Mouse (Mus musculus) lung, postnatal 0 days (tissue): ENCODE data around the gene Zfp672. TPM values are rescaled to one million over a fixed set of nuclear protein-coding genes. Genes with fewer than 3 reads are reported as not detected.
"Not testable (repeated sequence)": the region's sequence is repeated elsewhere in the genome, so short reads cannot be mapped to it uniquely, and the experiment has no call there.

Experiments
- ATAC-seq: fragments of 200-750 bp; cut with Nextera tagmentation; 2 replicates; pipeline ENCODE4 v1.8.0; 2017; ENCODE audit warnings: moderate library complexity
- DNase-seq: peaks from one replicate; pipeline ENCODE4 v3.0.0-alpha.2; 2016; ENCODE audit warnings: low spot score
- H3K27ac ChIP-seq: fragments of 300-500 bp; sonication (generic); 2 replicates; pipeline ENCODE4 v1.5.1; 2014; ENCODE audit warnings: antibody characterized with exemption, mild to moderate bottlenecking, low read length, mixed read lengths
- H3K27me3 ChIP-seq: fragments of 300-500 bp; sonication (generic); replicated peaks from 2 replicates; pipeline ENCODE4 v1.6.1; 2014; ENCODE audit warnings: low read length, mixed read lengths; ENCODE audit not compliant: insufficient read depth
- H3K36me3 ChIP-seq: fragments of 300-500 bp; sonication (generic); 2 replicates; pipeline ENCODE4 v1.6.1; 2014; ENCODE audit warnings: low read length, mixed read lengths; ENCODE audit not compliant: insufficient read depth
- H3K4me1 ChIP-seq: fragments of 300-500 bp; sonication (generic); 2 replicates; pipeline ENCODE4 v1.6.1; 2014; ENCODE audit warnings: antibody characterized with exemption, low read depth, low read length, mixed read lengths; ENCODE audit not compliant: insufficient read depth
- H3K4me2 ChIP-seq: fragments of 300-500 bp; sonication (generic); replicated peaks from 2 replicates; pipeline ENCODE4 v1.6.1; 2014; ENCODE audit warnings: low read depth, mild to moderate bottlenecking, low read length, moderate library complexity, mixed read lengths
- H3K4me3 ChIP-seq: fragments of 300-500 bp; sonication (generic); 2 replicates; pipeline ENCODE4 v1.5.1; 2014; ENCODE audit warnings: low read depth, low read length
- H3K9ac ChIP-seq: fragments of 300-500 bp; sonication (generic); replicated peaks from 2 replicates; pipeline ENCODE4 v1.6.1; 2014; ENCODE audit warnings: low read depth, mild to moderate bottlenecking
- H3K9me3 ChIP-seq: fragments of 300-500 bp; sonication (generic); 2 replicates; pipeline ENCODE4 v1.6.1; 2016; ENCODE audit warnings: low read length, mixed read lengths
- CTCF ChIP-seq: IDR thresholded peaks from 2 replicates; pipeline ENCODE4 v1.5.1; 2016; ENCODE audit warnings: antibody characterized with exemption, mild to moderate bottlenecking
- EP300 ChIP-seq: IDR thresholded peaks from 2 replicates; pipeline ENCODE4 v1.6.1; 2016; ENCODE audit warnings: antibody characterized with exemption, mild to moderate bottlenecking, control low read depth
- WGBS: fragments of 180-500 bp; shearing (Covaris S2); extraction: QIAGEN DNeasy Blood & Tissue Kit; methylation state at CpG from one replicate; pipeline ENCODE4 v1.1.7; 2014; 5-methylcytosine and 5-hydroxymethylcytosine counted together
- polyA plus RNA-seq: library from polyadenylated mRNA; unstranded; fragments of >200 nt; fragmentation: Nextera tagmentation; extraction: Ambion mirVana; gene quantifications from 2 replicates; pipeline ENCODE4 v1.2.1, GENCODE M21; 2015

The Zfp672 gene
- polyA plus RNA-seq, 1 experiment from 2014 or later = 34.7 TPM

DNA sequence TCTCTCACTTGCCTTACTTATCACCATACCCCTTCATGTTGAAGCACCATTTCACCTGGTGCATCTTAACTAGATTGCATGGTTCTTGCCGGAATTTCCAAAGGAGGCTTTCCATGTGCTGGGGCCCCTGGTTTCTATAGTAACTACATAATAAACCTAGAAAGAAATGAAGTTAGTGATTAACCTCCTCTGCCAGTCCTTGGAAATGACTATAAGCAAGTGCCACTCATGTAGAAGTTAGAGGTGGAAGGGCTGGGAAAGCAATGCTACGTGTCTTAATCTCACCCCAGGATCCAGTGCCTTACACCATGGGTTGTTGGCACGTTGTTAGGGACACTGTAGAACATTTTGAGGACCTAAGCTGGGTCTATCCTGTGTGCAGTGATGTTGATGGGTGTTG is 34.3 kb upstream of the Zfp672 start:
- WGBS = 48% methylated on average over 3 of the region's 3 CpGs
- no peak for DNase-seq
- TF ChIP-seq CTCF (no peak), EP300 (no peak)
- ATAC-seq = no peak
- Histone ChIP-seq H3K4me1 (no peaks in the 10 kb centered on the region), H3K27ac (no peak overlapping the region), H3K27me3 (no peaks in the 10 kb centered on the region), H3K9ac (no peak overlapping the region), H3K4me2 (no peak overlapping the region), H3K4me3 (no peak overlapping the region), H3K9me3 (no peaks in the 10 kb centered on the region), H3K36me3 (no peaks in the 10 kb centered on the region)

DNA sequence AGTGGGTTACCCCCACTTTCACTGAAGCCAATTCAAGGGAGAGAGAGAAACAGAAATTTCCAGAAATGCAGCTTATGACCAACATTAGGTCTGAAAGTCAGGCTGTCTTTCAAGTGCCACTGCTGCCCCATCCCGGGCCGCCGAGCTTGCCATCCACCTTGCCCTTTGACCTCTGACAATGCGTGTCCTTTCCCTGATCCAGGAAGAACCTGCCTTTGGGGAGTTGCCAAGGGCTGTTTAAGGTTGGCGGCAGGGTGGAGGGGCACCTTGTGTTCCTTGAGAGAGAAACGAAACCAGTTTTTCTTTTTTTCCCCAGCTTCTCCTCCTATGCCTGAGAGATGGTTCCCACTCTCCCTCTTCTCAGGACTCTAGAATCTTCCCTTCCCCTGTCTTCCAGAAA is 32.4 kb upstream of the Zfp672 start:
- not testable (repeated sequence) for H3K4me2 ChIP-seq, H3K9me3 ChIP-seq, DNase-seq, H3K4me3 ChIP-seq, H3K4me1 ChIP-seq, H3K9ac ChIP-seq, H3K27ac ChIP-seq, H3K36me3 ChIP-seq, ATAC-seq, H3K27me3 ChIP-seq
- WGBS = no CpG with 5 or more reads among the region's 6 CpGs

DNA sequence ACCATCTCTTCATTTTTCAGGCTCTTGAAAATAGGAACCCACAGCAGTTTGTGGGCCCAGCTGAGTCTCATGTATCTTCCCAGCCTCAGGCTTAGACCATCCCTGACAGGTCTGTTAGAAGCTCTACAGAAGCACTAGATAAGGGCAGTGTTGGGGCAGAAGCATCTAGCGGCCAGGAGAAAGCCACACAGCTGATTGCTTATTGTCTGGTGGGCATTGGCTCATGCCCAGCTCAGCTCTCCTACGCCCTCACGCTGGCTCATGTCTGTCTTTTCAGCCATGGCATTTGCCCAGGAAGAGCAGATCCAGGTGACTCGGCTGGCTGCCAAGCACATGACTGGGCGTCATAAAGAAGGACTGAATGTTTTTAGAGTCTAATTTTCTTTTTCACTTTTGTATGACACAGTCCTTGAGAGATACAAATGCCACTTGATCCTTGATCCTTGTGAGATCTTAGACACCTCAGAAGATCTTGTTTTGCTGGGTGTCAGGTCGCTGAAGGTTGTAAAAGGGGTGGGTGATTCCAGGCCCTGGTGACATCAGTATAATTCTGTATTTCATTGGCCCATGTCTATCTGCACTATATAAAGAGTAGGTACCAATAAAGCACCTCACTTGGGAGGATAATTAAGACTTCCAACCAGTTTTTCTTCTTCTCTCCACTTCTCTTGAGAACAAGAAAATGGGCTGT is 27.9 kb upstream of the Zfp672 start:
- Histone ChIP-seq H3K9ac (no peak overlapping the region), H3K36me3 (no peaks in the 10 kb centered on the region), H3K4me1 (no peaks in the 10 kb centered on the region), H3K9me3 (no peaks in the 10 kb centered on the region), H3K27me3 (no peaks in the 10 kb centered on the region), H3K27ac (no peak overlapping the region), H3K4me2 (no peak overlapping the region), H3K4me3 (no peak overlapping the region)
- 74% methylated on average over 6 of the region's 6 CpGs for WGBS
- TF ChIP-seq EP300 (no peak), CTCF (no peak)
- ATAC-seq (no peak), DNase-seq (no peak)

DNA sequence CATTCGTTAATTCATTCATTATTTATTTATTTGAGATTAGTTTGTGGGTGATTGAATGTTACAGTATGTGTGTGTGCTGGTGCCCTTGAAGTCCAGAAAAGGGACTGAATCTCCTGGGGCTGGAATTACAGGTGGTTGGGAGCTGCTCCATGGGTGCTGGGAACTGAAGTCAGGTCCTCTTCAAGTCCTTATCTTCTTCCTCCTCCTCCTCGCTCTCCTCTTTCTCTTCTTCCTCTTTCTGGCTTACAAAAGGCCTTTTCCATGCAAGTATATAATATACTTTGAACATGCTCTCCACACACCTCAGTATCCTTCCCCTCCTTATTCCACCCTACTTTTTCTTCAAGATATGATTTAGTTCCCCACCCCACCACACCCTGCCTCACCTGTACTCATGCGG is 26.9 kb upstream of the Zfp672 start:
- H3K9ac ChIP-seq = no peak overlapping the region
- no peak for DNase-seq
- H3K36me3 ChIP-seq = no peaks in the 10 kb centered on the region
- H3K27me3 ChIP-seq = no peaks in the 10 kb centered on the region
- H3K4me1 ChIP-seq = no peaks in the 10 kb centered on the region
- WGBS = 86% methylated on average over 3 of the region's 3 CpGs
- no peaks in the 10 kb centered on the region for H3K9me3 ChIP-seq
- no peak overlapping the region for H3K4me2 ChIP-seq
- no peak for TF ChIP-seq EP300
- no peak for TF ChIP-seq CTCF
- no peak overlapping the region for H3K4me3 ChIP-seq
- no peak overlapping the region for H3K27ac ChIP-seq
- ATAC-seq = no peak

DNA sequence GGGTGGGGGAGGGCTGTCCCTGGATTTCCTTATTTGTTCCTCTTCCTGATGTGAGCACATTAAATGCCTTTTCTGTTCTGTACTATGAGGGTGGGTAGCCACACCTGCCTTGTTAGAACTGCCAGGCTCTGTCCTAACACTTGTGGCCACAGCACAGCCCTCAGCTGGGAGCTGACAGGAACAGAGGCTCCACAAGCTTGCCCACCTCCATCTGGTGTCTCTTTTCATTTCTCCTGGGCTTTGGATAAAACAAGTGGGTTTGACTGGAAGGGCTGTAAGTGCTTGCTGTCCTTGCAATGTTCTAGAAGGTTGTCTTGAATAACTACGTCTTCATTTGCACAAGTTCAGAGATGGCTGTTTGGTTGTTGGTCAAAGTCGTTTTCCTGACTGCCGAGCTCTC is 24.8 kb upstream of the Zfp672 start:
- no peaks in the 10 kb centered on the region for H3K36me3 ChIP-seq
- no peaks in the 10 kb centered on the region for H3K27me3 ChIP-seq
- no peak overlapping the region for H3K27ac ChIP-seq
- no peak overlapping the region for H3K4me3 ChIP-seq
- no peak overlapping the region for H3K4me2 ChIP-seq
- no peaks in the 10 kb centered on the region for H3K4me1 ChIP-seq
- ATAC-seq (no peak), DNase-seq (no peak)
- no peaks in the 10 kb centered on the region for H3K9me3 ChIP-seq
- H3K9ac ChIP-seq = no peak overlapping the region
- 51% methylated on average over 3 of the region's 3 CpGs for WGBS
- TF ChIP-seq EP300 (no peak), CTCF (no peak)

DNA sequence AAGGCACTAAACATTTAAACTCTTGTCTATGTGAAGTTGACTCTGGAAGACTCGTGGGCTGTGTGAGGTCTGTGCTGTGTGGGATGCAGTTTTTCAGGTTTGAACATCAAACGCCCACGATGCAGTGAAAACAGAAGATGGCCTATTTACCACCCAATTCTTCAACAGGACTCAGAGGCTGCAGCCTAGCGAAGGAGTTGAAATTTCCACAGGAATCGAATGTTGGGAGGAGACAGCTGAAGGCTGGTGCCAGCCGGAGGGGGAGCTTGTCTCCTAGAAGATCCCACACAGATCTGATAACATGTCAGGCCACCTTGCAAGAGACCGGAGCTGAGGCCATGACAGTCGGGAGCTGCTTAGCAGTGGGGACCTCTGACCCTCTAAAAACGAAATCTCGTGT is 24.3 kb upstream of the Zfp672 start:
- ATAC-seq (no peak), DNase-seq (no peak)
- no peak overlapping the region for H3K4me3 ChIP-seq
- H3K27me3 ChIP-seq = no peaks in the 10 kb centered on the region
- no peaks in the 10 kb centered on the region for H3K4me1 ChIP-seq
- no peak overlapping the region for H3K9ac ChIP-seq
- no peaks in the 10 kb centered on the region for H3K36me3 ChIP-seq
- no peak for TF ChIP-seq EP300
- TF ChIP-seq CTCF = no peak
- no peak overlapping the region for H3K27ac ChIP-seq
- WGBS = 36% methylated on average over 10 of the region's 10 CpGs
- H3K4me2 ChIP-seq = no peak overlapping the region
- no peaks in the 10 kb centered on the region for H3K9me3 ChIP-seq

DNA sequence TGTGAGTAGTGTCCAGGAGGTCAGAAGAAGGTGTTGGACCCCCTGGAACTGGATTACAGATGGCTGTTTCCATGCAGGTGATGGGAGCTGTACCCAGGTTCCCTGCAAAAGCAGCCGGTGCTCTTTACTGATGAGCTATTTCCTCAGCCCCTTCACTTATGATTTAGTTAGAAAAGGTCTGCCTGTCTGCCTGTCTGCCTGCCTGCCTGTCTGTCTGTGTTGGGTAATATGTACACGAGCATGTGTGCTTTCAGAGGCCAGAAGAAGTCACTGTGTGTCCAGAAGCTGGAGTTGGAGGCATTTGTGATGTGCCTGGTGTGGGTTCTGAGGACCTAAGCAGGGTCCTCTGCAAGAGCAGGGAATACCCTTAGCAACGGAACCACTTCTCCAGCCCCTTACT is 23.6 kb upstream of the Zfp672 start:
- WGBS = 49% methylated on average over 3 of the region's 3 CpGs
- Histone ChIP-seq H3K9ac (no peak overlapping the region), H3K4me1 (no peaks in the 10 kb centered on the region), H3K27ac (no peak overlapping the region), H3K27me3 (no peaks in the 10 kb centered on the region), H3K36me3 (no peaks in the 10 kb centered on the region), H3K4me2 (no peak overlapping the region), H3K9me3 (no peaks in the 10 kb centered on the region), H3K4me3 (no peak overlapping the region)
- ATAC-seq = no peak
- no peak for TF ChIP-seq CTCF
- DNase-seq = no peak
